Mouse (Mus musculus) hindbrain, embryonic 11.5 days (tissue): ENCODE data around the gene Sdhaf2. TPM values are rescaled to one million over a fixed set of nuclear protein-coding genes. Genes with fewer than 3 reads are reported as not detected.

Experiments used
- ATAC-seq: fragments of 200-750 bp; cut with Nextera tagmentation; 2 replicates; pipeline ENCODE4 v1.8.0; 2017; ENCODE audit warnings: mild to moderate bottlenecking, moderate TSS enrichment, moderate library complexity; ENCODE audit not compliant: low FRiP score
- DNase-seq: peaks from one replicate; pipeline ENCODE4 v3.0.0-alpha.2; 2015; ENCODE audit warnings: low spot score
- H3K27ac ChIP-seq: fragments of 300-500 bp; sonication (generic); 2 replicates; pipeline ENCODE4 v1.5.1; 2014; ENCODE audit warnings: mild to moderate bottlenecking, low read depth, low read length
- H3K27me3 ChIP-seq: fragments of 300-500 bp; sonication (generic); 2 replicates; pipeline ENCODE4 v1.6.1; 2014; ENCODE audit warnings: mild to moderate bottlenecking, low read length, moderate library complexity, mixed read lengths; ENCODE audit not compliant: control insufficient read depth, insufficient read depth
- H3K36me3 ChIP-seq: fragments of 300-500 bp; sonication (generic); 2 replicates; pipeline ENCODE4 v1.6.1; 2014; ENCODE audit warnings: mild to moderate bottlenecking, low read length, moderate library complexity, mixed read lengths; ENCODE audit not compliant: control insufficient read depth, insufficient read depth
- H3K4me1 ChIP-seq: fragments of 300-500 bp; sonication (generic); replicated peaks from 2 replicates; pipeline ENCODE4 v1.6.1; 2014; ENCODE audit warnings: low read length, mixed read lengths; ENCODE audit not compliant: control insufficient read depth, insufficient read depth
- H3K4me2 ChIP-seq: fragments of 300-500 bp; sonication (generic); replicated peaks from 2 replicates; pipeline ENCODE4 v1.6.1; 2014; ENCODE audit warnings: mild to moderate bottlenecking, low read depth, low read length
- H3K4me3 ChIP-seq: fragments of 300-500 bp; sonication (generic); 2 replicates; pipeline ENCODE4 v1.5.1; 2014; ENCODE audit warnings: low read depth, low read length
- H3K9ac ChIP-seq: fragments of 300-500 bp; sonication (generic); 2 replicates; pipeline ENCODE4 v1.6.1; 2014; ENCODE audit warnings: low read depth, low read length
- H3K9me3 ChIP-seq: fragments of 300-500 bp; sonication (generic); 2 replicates; pipeline ENCODE4 v1.6.1; 2016; ENCODE audit warnings: low read length; ENCODE audit not compliant: control insufficient read depth
- WGBS: fragments of 180-500 bp; shearing (Covaris S2); extraction: QIAGEN DNeasy Blood & Tissue Kit; methylation state at CpG from one replicate; pipeline ENCODE4 v1.1.7; 2014; 5-methylcytosine and 5-hydroxymethylcytosine counted together
- polyA plus RNA-seq: library from polyadenylated mRNA; unstranded; fragments of >200 nt; fragmentation: Nextera tagmentation; extraction: Ambion mirVana; gene quantifications from 2 replicates; pipeline ENCODE4 v1.2.1, GENCODE M21; 2014

The Sdhaf2 gene
- polyA plus RNA-seq, 1 experiment from 2014 or later, result 60.9 TPM

GRCm38 (mm10) chr19:10520355-10520754, 5.6 kb downstream of the Sdhaf2 start:
- Histone ChIP-seq H3K27me3 (no peaks in the 10 kb centered on the region), H3K9me3 (no peaks in the 10 kb centered on the region), H3K36me3 (0 out of 2 replicates have a peak, but pooled peaks cover 4% of the 10 kb centered on the region), H3K4me2 (no peak overlapping the region), H3K9ac (no peak overlapping the region), H3K27ac (no peak overlapping the region), H3K4me3 (no peak overlapping the region), H3K4me1 (no peaks in the 10 kb centered on the region; the same call in 1 of the 2 replicates)
- no peak for ATAC-seq
- DNase-seq, result peak; percentile 40
- WGBS, result 48% methylated on average over 1 of the region's 1 CpGs

GRCm38 (mm10) chr19:10510759-10511330, 15.1 kb downstream of the Sdhaf2 start:
- no peak for ATAC-seq
- H3K4me3 ChIP-seq, result no peak overlapping the region
- WGBS, result 85% methylated on average over 6 of the region's 6 CpGs

GRCm38 (mm10) chr19:10502571-10502970, 23.4 kb downstream of the Sdhaf2 start:
- WGBS, result 10% methylated on average over 4 of the region's 4 CpGs

More at GRCm38 (mm10) chr19:10510759-10511330, 15.1 kb downstream of the Sdhaf2 start:
- no peaks in the 10 kb centered on the region for H3K9me3 ChIP-seq
- H3K36me3 ChIP-seq, result no peaks in the 10 kb centered on the region
- DNase-seq, result no peak
- no peak overlapping the region for H3K4me2 ChIP-seq
- H3K27me3 ChIP-seq, result no peaks in the 10 kb centered on the region
- H3K4me1 ChIP-seq, result no peaks in the 10 kb centered on the region
- H3K9ac ChIP-seq, result no peak overlapping the region
- no peak overlapping the region for H3K27ac ChIP-seq

GRCm38 (mm10) chr19:10500581-10500980, 25.4 kb downstream of the Sdhaf2 start:
- ATAC-seq (no peak), DNase-seq (no peak)
- no peaks in the 10 kb centered on the region for H3K27me3 ChIP-seq
- no peak overlapping the region for H3K27ac ChIP-seq
- H3K9me3 ChIP-seq, result no peaks in the 10 kb centered on the region
- H3K4me2 ChIP-seq, result no peak overlapping the region
- H3K4me3 ChIP-seq, result no peak overlapping the region
- peaks cover 2% of the 10 kb centered on the region; the same call in 1 of the 2 replicates for H3K36me3 ChIP-seq
- H3K4me1 ChIP-seq, result no peaks in the 10 kb centered on the region
- H3K9ac ChIP-seq, result no peak overlapping the region
- 93% methylated on average over 8 of the region's 8 CpGs for WGBS

More at GRCm38 (mm10) chr19:10502571-10502970, 23.4 kb downstream of the Sdhaf2 start:
- DNase-seq, result peak; percentile 80
- H3K4me2 ChIP-seq, result no peak overlapping the region
- no peak overlapping the region for H3K27ac ChIP-seq
- no peak overlapping the region for H3K4me3 ChIP-seq
- no peak overlapping the region for H3K9ac ChIP-seq
- no peaks in the 10 kb centered on the region for H3K27me3 ChIP-seq
- H3K36me3 ChIP-seq, result peaks cover 2% of the 10 kb centered on the region; the same call in 1 of the 2 replicates
- H3K9me3 ChIP-seq, result no peaks in the 10 kb centered on the region
- ATAC-seq, result peak; percentile 71; the same call in 1 of the 2 replicates
- no peaks in the 10 kb centered on the region for H3K4me1 ChIP-seq

GRCm38 (mm10) chr19:10497512-10498160, 28.3 kb downstream of the Sdhaf2 start:
- Histone ChIP-seq H3K4me2 (no peak overlapping the region), H3K4me3 (no peak overlapping the region), H3K4me1 (no peaks in the 10 kb centered on the region), H3K27ac (no peak overlapping the region), H3K9me3 (no peaks in the 10 kb centered on the region), H3K9ac (no peak overlapping the region), H3K27me3 (no peaks in the 10 kb centered on the region), H3K36me3 (peaks cover 2% of the 10 kb centered on the region; the same call in 1 of the 2 replicates)
- ATAC-seq, result no peak
- WGBS, result 57% methylated on average over 8 of the region's 8 CpGs
- no peak for DNase-seq

- Histone ChIP-seq H3K4me3 (no peak overlapping the region), H3K4me1 (no peaks in the 10 kb centered on the region), H3K27ac (0 out of 2 replicates have a peak overlapping the region, but pooled peaks have one; percentile 17), H3K9ac (no peak overlapping the region), H3K36me3 (peaks cover 2% of the 10 kb centered on the region; the same call in 1 of the 2 replicates), H3K9me3 (no peaks in the 10 kb centered on the region), H3K4me2 (no peak overlapping the region), H3K27me3 (no peaks in the 10 kb centered on the region)
- DNase-seq (no peak), ATAC-seq (no peak)
- 74% methylated on average over 2 of the region's 2 CpGs for WGBS
Measured at GRCm38 (mm10) chr19:10496976-10497375, 29.0 kb downstream of the Sdhaf2 start.

GRCm38 (mm10) chr19:10495670-10496069, 30.3 kb downstream of the Sdhaf2 start:
- Histone ChIP-seq H3K4me3 (no peak overlapping the region), H3K9me3 (no peaks in the 10 kb centered on the region)
- no peak for DNase-seq

GRCm38 (mm10) chr19:10486264-10486738, 39.6 kb downstream of the Sdhaf2 start:
- Histone ChIP-seq H3K4me2 (no peak overlapping the region), H3K36me3 (no peaks in the 10 kb centered on the region), H3K9me3 (no peaks in the 10 kb centered on the region), H3K4me3 (no peak overlapping the region), H3K27ac (no peak overlapping the region), H3K4me1 (no peaks in the 10 kb centered on the region), H3K27me3 (no peaks in the 10 kb centered on the region), H3K9ac (no peak overlapping the region)
- WGBS, result 26% methylated on average over 9 of the region's 9 CpGs
- DNase-seq, result peak; percentile 81
- ATAC-seq, result peak; percentile 65

More at GRCm38 (mm10) chr19:10495670-10496069, 30.3 kb downstream of the Sdhaf2 start:
- no peak overlapping the region for H3K9ac ChIP-seq
- H3K27me3 ChIP-seq, result no peaks in the 10 kb centered on the region
- H3K4me2 ChIP-seq, result no peak overlapping the region
- 88% methylated on average over 1 of the region's 1 CpGs for WGBS
- H3K36me3 ChIP-seq, result no peaks in the 10 kb centered on the region; the same call in 1 of the 2 replicates
- no peaks in the 10 kb centered on the region for H3K4me1 ChIP-seq
- H3K27ac ChIP-seq, result no peak overlapping the region
- no peak for ATAC-seq
